Mouse (Mus musculus) spleen, adult 2 months (tissue): ENCODE data around the gene Pxmp4. TPM values are rescaled to one million over a fixed set of nuclear protein-coding genes. Genes with fewer than 3 reads are reported as not detected.

Source experiments
- DNase-seq, 2 experiments: peaks; one replicate each; pipeline versions ENCODE4 v3.0.0 to v3.0.0-alpha.2; 2012 to 2021; ENCODE audit warnings: low spot score in 2 of 2, low read depth in 1 of 2
- H3K27ac ChIP-seq: fragments of 200-500 bp; 2 replicates; pipeline ENCODE4 v1.5.1; 2012; ENCODE audit warnings: low read length, inconsistent platforms; ENCODE audit not compliant: insufficient read depth
- H3K27me3 ChIP-seq: fragments of 200-500 bp; 2 replicates; pipeline ENCODE4 v1.6.1; 2012; ENCODE audit warnings: mild to moderate bottlenecking, moderate library complexity, low read length, inconsistent platforms; ENCODE audit not compliant: control insufficient read depth, insufficient read depth
- H3K36me3 ChIP-seq: fragments of 200-500 bp; 2 replicates; pipeline ENCODE4 v1.6.1; 2012; ENCODE audit warnings: mild to moderate bottlenecking, low read length, inconsistent platforms; ENCODE audit not compliant: control insufficient read depth, insufficient read depth
- H3K4me1 ChIP-seq: fragments of 200-500 bp; 2 replicates; pipeline ENCODE4 v1.6.1; 2011; ENCODE audit warnings: inconsistent platforms; ENCODE audit not compliant: control insufficient read depth, insufficient read depth, insufficient read length
- H3K4me3 ChIP-seq: fragments of 200-500 bp; 2 replicates; pipeline ENCODE4 v1.5.1; 2011; ENCODE audit warnings: mild to moderate bottlenecking, inconsistent platforms; ENCODE audit not compliant: insufficient read depth, insufficient read length; ENCODE audit errors: extremely low read depth
- CTCF ChIP-seq: fragments of 200-500 bp; IDR thresholded peaks from 2 replicates; pipeline ENCODE4 v1.5.1; 2011; ENCODE audit warnings: mild to moderate bottlenecking, inconsistent platforms; ENCODE audit not compliant: insufficient read depth, insufficient read length, insufficient replicate concordance; ENCODE audit errors: extremely low read depth
- POLR2A ChIP-seq: fragments of 200-500 bp; IDR thresholded peaks from 2 replicates; pipeline ENCODE4 v1.6.1; 2011; ENCODE audit warnings: low read depth, low read length, inconsistent platforms
- WGBS: fragments of 180-500 bp; shearing (Covaris S2); methylation state at CpG from one replicate; pipeline ENCODE4 v1.1.7; 2018; 5-methylcytosine and 5-hydroxymethylcytosine counted together
- polyA plus RNA-seq: library from polyadenylated mRNA; depleted of rRNA; stranded (reverse); fragments of >200 nt; gene quantifications from 2 replicates; pipeline ENCODE4 v1.2.3, GENCODE M21; 2012

The Pxmp4 gene
- polyA plus RNA-seq, 1 experiment: 14.6 TPM

- H3K36me3 ChIP-seq: peaks cover 7% of the 10 kb centered on the region
- TF ChIP-seq POLR2A (no peak), CTCF (no peak)
- WGBS: 85% methylated on average over 17 of the region's 17 CpGs
These were observed 18.4 kb downstream of the Pxmp4 start for GRCm38 (mm10) chr2:154584931-154585601.

GRCm38 (mm10) chr2:154583906-154584872, 19.3 kb downstream of the Pxmp4 start:
- WGBS: 72% methylated on average over 15 of the region's 15 CpGs
- Histone ChIP-seq H3K4me1 (no peaks in the 10 kb centered on the region), H3K27ac (no peak overlapping the region), H3K27me3 (no peaks in the 10 kb centered on the region), H3K36me3 (peaks cover 7% of the 10 kb centered on the region), H3K4me3 (no peak overlapping the region)
- TF ChIP-seq POLR2A: no peak
- no peak for TF ChIP-seq CTCF
- no peak for DNase-seq

More at GRCm38 (mm10) chr2:154584931-154585601, 18.4 kb downstream of the Pxmp4 start:
- Histone ChIP-seq H3K27ac (no peak overlapping the region), H3K4me3 (no peak overlapping the region), H3K4me1 (no peaks in the 10 kb centered on the region), H3K27me3 (no peaks in the 10 kb centered on the region)
- DNase-seq: no peak

GRCm38 (mm10) chr2:154581421-154581820, 22.1 kb downstream of the Pxmp4 start:
- no peak overlapping the region for H3K27ac ChIP-seq
- DNase-seq: no peak
- 85% methylated on average over 1 of the region's 1 CpGs for WGBS
- TF ChIP-seq POLR2A (no peak), CTCF (no peak)
- no peaks in the 10 kb centered on the region for H3K36me3 ChIP-seq
- no peak overlapping the region for H3K4me3 ChIP-seq
- no peaks in the 10 kb centered on the region for H3K4me1 ChIP-seq
- no peaks in the 10 kb centered on the region for H3K27me3 ChIP-seq

GRCm38 (mm10) chr2:154580586-154580985, 22.9 kb downstream of the Pxmp4 start:
- H3K27ac ChIP-seq: no peak overlapping the region
- TF ChIP-seq CTCF (no peak), POLR2A (no peak)
- no peaks in the 10 kb centered on the region for H3K4me1 ChIP-seq
- no peak overlapping the region for H3K4me3 ChIP-seq
- 86% methylated on average over 8 of the region's 8 CpGs for WGBS
- no peaks in the 10 kb centered on the region for H3K36me3 ChIP-seq
- no peaks in the 10 kb centered on the region for H3K27me3 ChIP-seq
- no peak for DNase-seq

GRCm38 (mm10) chr2:154577744-154578067, 25.8 kb downstream of the Pxmp4 start:
- H3K4me1 ChIP-seq: peaks cover 3% of the 10 kb centered on the region; the same call in 1 of the 2 replicates
- no peak overlapping the region for H3K4me3 ChIP-seq
- TF ChIP-seq POLR2A (no peak), CTCF (no peak)
- H3K27ac ChIP-seq: no peak overlapping the region
- no peaks in the 10 kb centered on the region for H3K27me3 ChIP-seq
- no peak for DNase-seq
- H3K36me3 ChIP-seq: no peaks in the 10 kb centered on the region
- WGBS: 96% methylated on average over 6 of the region's 6 CpGs

- no peak overlapping the region for H3K4me3 ChIP-seq
- no peak for DNase-seq
- 65% methylated on average over 12 of the region's 12 CpGs for WGBS
- H3K4me1 ChIP-seq: peaks cover 3% of the 10 kb centered on the region; the same call in 1 of the 2 replicates
- TF ChIP-seq CTCF: no peak
- no peak for TF ChIP-seq POLR2A
- no peaks in the 10 kb centered on the region for H3K36me3 ChIP-seq
- H3K27me3 ChIP-seq: no peaks in the 10 kb centered on the region
- H3K27ac ChIP-seq: no peak overlapping the region
These were observed 26.4 kb downstream of the Pxmp4 start for GRCm38 (mm10) chr2:154576876-154577743.
